Mouse (Mus musculus): ENCODE data around the gene Fkbp8.

Fkbp8 gene

DNA sequence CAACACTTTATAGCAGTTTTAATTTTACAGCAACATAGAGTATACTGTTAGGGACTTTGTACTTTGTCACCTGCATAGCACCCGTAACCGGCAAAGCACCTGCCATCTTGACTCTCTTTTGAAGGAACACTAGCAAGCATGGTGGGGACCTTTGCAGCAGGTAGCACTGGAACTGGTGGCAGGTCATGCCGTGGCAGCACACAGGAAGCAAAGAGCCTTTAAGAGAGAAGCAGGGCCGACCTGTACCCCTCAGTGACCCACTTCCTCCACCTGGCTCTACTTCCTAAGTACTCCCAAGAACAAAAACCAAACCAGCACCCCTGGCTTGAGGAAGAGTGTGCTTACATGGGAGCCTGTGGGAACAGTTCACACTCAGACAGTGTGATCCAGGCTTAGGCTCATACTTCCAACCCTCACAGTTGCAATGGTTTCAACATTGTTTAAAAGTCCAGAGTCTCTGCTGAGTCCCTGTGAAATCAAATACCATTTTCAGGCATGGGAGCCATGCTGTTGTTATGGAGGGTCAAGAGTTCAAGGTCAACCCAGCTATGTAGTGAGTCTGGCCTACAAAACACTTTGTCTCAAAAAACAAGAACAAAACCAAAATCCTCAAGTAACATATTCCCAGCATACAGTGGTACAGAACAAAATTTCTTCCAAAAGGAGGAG, 27.7 kb downstream of the Fkbp8 start:
- DNase-seq (ENCODE audit: low spot score in 2 of 2): no peak

GRCm38 (mm10) chr8:70558334-70558733, 30.8 kb downstream of the Fkbp8 start:
- DNase-seq (ENCODE audit: low spot score in 2 of 2): no peak

DNA sequence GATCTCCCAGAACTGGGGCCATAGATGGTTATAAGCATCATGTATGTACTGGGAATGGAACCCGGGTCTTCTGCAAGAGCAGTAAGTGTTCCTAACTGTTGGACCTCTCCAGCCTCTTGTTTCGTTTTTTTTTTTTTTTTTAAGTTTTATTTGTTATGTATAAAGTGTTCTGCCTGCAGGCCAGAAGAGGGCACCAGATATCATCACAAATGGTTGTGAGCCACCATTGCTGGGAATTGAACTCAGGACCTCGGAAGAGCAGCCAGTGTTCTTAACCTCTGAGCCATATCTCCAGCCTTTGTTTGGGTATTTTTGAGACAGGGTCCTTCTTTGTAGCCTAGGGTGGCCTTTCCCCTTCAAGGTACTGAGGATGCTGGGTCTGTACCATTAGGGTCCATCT, 31.5 kb downstream of the Fkbp8 start:
- DNase-seq (ENCODE audit: low spot score in 2 of 2): no peak

DNA sequence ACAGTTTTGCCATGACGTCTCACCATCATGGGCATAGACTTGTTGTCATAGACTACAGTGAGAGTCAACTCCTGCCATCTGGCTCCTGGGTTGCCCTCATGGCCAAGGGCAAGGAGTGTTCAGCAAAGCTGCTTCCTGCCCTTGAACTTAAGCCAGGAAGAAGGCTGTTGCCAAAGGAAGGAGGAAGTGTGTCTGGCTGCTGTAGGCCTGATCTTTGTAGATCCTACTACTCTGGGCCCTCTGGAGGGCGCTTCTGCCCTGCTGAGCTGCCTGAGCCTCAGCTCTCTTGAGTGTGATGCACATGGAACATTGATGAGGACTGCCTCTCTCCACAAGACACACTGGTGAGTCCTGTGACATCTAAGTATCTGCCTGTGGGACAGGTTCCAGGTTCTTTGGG, 32.6 kb downstream of the Fkbp8 start:
- peak in 1 of 2 experiments; percentile 47 for DNase-seq (ENCODE audit: low spot score in 2 of 2)

DNA sequence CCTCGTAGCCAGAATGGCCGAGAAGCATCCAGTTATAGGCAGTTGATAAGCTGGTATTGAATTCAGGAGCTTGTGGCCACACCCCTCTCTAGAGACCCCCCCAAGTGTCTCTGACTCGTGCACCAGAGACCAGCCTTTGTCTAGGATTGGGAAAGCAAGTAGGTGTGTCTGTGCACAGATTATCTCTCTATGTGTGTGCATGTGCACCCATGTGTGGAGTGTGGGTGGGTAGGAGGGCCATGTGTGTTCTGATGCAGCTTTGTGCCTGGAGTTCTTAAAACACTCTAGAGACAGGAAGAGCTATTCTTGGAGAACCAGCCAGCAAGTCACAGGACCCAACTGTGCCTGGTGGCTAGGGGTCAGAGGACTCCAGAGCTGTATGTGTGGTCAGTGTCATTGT, 33.0 kb downstream of the Fkbp8 start:
- no peak for DNase-seq (ENCODE audit: low spot score in 2 of 2)

- no peak for DNase-seq (ENCODE audit: low spot score in 2 of 2)
Measured at GRCm38 (mm10) chr8:70561357-70561756, 33.8 kb downstream of the Fkbp8 start.

- DNase-seq (ENCODE audit: low spot score in 2 of 2): peak in 1 of 2 experiments; percentile 34
Measured at GRCm38 (mm10) chr8:70561809-70562535, 34.4 kb downstream of the Fkbp8 start.

DNA sequence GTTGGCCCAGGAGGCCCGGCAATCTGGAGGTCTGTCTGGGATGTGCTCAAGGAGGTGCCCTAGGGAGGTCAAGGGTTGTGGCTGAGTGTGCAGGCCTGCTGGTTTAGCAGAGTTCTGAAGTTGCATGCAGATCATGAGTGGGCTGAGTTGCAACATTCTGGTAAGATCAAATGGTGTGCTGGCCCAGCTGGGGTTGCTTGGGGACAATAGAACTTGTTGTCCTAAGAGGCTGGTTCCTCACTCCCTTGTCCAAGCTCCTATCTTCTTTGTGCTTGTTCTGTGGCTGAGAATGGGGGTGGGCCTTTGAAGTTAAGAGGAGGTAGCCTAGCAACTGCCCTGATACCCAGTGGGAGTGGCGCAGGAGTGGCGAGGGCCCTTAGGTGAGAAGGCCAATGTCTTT, 35.3 kb downstream of the Fkbp8 start:
- DNase-seq (ENCODE audit: low spot score in 2 of 2): no peak

DNA sequence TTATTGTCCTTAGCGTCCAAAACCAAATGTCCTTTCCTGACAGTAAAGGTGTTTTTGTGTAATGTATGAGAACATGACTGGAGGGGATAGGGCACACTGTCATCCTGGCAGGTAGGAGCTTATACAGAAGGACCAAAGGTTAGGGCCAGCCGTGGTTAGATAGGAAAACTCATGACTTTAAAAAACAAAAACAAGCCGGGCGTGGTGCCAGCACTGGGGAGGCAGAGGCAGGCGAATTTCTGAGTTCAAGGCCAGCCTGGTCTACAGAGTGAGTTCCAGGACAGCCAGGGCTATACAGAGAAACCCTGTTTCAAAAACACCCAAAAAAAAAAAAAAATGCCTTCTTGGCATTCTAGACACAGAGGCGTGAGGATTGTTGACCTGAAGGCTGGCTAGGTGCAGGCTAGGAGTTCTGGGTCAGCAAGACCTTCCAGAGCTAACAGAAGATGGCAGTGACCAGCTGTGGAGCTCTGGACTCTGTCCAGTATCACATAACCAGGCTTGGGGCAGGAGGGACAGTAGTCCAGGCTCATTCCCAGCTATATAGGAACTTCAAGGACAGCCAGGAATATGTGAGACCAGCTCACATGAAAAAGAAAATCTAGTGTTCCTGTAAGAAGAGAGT, 36.4 kb downstream of the Fkbp8 start:
- DNase-seq (ENCODE audit: low spot score in 2 of 2): no peak

DNA sequence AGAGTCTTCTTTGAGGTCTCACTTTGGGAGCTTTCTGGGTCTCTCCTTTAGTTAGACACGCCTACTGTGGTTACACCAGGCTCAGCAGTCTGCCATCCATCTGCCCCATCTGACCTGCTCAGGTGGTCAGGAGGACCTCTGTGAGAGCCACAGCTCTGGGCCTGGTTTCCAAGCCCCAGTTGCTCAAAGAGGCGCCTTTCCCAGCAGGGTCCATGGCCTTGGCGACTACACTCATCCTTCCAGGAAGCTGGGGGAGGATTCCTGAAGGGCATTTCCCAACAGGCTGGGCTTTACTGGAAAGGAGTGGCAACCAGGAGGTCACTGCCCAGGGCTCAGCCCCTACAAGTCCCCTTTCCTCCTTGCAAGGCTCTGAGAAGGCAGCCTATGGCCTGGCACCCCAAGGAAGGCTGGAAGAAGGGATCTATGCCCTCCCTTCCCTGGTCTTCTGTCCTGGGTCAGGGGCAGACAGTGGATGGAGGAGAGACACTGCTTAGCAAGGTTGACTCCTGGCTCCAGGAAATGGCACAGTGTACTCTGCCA, 37.2 kb downstream of the Fkbp8 start:
- DNase-seq (ENCODE audit: low spot score in 2 of 2): no peak

DNA sequence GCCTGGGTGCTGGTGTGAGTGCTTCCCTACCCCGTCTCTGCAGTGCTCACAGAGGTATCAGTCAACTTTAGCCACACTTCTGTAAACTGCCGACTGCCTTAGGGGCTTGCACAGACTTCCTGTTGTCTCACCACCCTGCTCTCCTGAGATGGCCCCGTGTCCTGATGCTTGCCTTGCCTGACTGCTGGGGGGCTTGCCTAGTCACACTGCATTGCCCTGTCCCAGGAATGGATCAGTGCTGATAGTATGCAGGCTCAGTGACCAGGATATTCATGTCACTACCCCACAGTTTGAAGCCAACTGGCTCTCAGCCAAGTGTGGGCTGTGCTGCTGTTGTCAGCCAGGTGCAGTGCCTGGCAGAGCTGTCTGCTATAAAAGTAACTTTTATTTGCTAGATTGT, 38.0 kb downstream of the Fkbp8 start:
- peak in 1 of 2 experiments; percentile 54 for DNase-seq (ENCODE audit: low spot score in 2 of 2)

DNA sequence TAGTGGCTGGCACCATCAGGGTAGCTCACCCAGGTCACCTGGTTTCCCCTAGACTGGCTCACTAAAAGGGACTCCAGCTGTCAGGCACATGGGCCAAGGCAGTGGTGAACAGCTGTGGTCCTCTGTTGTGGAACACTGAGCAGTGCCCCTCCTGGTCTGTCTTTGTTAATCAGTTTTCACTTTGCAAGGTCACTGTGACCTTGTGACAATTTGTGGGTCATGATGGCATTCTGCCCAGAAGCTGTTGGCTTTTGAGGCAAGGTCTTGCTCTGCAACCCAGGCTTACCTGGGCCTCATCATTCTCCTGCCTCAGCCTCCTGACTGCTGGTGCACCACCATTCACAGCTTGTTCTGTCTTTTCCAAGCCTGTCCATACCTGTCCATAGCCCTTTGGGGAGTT, 42.8 kb downstream of the Fkbp8 start:
- no peak for DNase-seq (ENCODE audit: low spot score in 2 of 2)

DNA sequence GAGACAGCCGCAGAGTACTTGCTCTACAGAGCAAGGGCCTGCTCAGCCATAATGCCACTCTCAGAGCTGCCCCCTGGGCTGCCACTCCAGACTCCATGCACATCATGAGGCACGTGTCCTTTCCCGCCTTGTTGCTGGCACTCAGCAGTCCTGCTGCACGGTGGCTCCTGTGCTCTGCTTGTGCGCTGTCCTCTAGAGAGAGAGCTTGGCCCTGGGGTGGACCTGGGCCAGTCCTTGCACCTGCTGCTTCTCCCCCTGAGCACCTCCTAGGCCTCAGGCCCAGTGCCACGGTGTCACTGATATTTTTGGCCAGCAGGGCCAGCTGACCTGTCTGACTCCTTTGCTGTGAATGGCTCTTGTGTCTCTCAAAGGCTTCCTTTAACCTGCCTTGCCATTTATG, 43.5 kb downstream of the Fkbp8 start:
- DNase-seq (ENCODE audit: low spot score in 2 of 2): no peak

DNA sequence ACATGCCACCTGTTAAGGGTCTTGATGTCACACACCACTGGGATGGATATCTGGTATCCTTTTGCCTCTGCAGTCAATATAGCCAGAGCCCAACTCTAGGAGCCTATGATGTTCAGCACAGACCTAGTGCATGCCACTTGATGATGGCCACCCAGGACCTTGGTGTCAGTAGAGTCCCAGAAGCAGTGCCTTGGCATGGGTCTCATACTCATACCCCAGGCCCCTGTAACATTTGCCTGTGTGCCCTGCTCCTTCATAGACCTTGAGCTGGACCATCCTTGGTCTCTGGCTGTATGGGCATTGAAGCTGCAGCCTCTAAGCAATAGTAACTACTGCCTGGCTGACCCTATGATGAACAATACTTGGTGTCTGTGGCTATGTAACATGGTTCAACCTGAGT, 46.8 kb downstream of the Fkbp8 start:
- DNase-seq (ENCODE audit: low spot score in 2 of 2): no peak

DNA sequence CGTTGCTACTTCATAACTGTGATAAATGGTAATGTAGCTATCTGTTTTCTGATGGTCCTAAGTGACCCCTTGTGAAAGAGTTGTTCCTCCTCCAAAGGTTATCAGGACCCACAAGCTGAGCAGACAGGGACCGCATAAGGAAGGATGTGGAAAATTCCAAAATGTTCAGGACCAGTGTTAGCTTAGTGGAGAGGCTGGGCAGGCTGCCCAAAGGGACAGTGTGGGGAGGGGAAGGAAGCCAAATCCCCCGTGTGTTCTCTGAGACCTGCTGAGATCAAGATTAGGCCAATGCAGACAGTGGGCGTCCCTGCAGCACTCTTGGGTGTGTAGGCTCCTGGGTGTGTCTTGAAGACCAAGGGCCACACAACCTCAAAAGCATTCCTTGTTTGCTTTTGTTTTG, 47.4 kb downstream of the Fkbp8 start:
- no peak for DNase-seq (ENCODE audit: low spot score in 2 of 2)

DNA sequence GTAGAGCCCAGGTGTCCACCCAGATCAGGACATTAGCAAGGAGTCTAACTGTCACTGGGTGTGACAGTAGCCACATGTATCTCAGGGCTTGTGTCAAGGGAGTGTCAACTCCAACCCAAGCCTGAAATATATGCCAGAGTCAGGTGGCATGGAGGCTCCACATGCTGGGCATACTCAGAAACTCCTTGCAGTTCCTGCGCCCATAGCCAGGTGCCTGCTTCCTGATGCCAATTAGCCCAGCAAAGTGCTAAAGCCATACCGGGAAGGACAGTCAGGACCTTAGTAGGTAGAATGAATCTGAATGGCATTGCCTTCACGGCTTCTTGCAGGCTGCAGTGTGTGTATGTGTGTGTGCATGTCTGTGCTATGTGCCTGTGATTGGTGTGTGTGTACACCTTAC, 49.7 kb downstream of the Fkbp8 start:
- DNase-seq (ENCODE audit: low spot score in 2 of 2): no peak

DNA sequence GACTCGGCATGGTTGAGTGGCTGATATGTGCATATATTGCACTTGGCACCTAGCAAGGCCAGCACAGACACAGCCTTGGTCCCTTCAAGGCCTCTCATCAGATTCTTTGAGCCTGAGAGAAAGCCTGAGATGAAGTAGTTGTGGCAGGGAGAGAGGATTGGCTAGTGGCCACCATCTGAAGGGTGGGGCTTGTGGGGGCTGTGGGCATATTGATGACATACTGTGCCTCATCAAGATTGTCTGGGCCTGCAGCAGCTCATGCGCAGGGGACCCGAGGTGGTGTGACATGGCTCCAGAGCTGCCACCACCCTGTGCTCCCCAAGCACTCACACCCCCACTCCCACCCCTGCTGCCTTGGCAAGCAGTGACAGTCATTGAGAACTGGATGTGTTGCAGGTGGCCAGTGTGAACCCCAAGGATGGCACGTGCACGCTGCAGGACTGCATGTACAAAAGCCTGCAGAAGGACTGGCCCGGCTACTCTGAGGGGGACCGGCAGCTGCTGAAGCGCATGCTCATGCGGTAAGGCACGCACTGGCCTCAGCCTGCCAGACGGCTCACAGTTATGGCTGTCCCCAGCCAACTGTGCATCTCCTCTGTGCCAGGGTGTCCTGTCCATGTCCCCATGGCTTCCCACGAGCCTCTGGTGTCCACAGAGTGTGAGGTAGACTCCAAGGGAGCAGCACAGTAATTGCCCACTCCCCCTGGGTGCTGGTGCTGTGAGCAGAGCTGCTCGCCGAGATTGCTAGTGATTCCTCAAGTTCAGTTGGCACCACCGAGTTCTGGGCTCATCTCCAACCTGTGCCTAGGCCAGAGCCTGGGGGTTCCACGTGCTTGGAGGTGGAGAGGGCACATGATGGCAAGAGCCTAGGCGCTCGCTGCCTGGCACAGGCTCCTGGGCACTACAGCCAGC, 56.2 kb downstream of the Fkbp8 start:
- DNase-seq (ENCODE audit: low spot score in 2 of 2): no peak

DNA sequence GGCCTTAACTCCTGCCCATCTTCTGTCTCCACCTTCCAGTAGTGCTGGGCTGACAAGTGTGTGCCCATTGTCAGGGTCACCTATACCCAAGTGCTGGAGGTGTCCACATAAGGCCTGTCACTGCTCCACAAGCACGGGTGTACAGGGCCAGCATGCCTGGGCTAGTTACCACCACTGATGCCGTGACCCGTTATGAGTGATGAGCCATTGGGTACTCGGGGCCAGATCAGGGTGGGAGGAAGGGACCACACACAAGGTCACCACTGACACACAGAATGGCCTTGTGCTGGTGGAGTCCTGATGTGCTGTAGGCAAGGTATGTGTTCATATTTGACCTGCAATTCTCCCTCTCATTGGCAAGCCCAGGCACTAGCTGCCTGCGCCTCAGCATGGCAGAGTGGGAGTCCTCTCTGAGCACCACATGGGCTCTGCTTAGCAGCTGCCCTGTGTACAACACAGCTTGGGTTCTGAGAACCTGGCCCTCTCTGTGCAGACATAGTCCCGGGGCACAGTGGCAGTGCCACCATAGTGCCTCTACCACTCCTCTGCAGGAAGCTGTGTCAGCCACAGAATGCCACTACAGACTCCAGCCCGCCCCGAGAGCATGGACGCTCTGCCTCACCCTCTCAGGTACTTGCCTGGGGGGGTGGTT, 57.2 kb downstream of the Fkbp8 start:
- DNase-seq (ENCODE audit: low spot score in 2 of 2): no peak

Data from spleen, postnatal 4 days (tissue).